ENCODE assay signal across 22 mouse cellular contexts in genomic region chr5:128920112-128920511, GRCm38 (mm10). TPM values are rescaled to one million over a fixed set of nuclear protein-coding genes. Genes with fewer than 3 reads are reported as not detected.
"Had no signal": no experiment of that assay in that cellular context is flagged by ENCODE, and none has a peak within 500 bp of the region (broad histone marks: within the 10 kb centered on the region; RNA-seq: fewer than 3 reads in every experiment).

No protein-coding gene starts in this region.

- H3K27me3 ChIP-seq: liver, embryonic 12.5 days; midbrain, embryonic 12.5 days; neural tube, embryonic 12.5 days had no signal

- H3K4me1 ChIP-seq: liver, embryonic 12.5 days had no signal

- H3K9ac ChIP-seq: liver, embryonic 12.5 days; liver, embryonic 14.5 days; lung, embryonic 14.5 days; midbrain, embryonic 12.5 days; neural tube, embryonic 12.5 days had no signal

- H3K27ac ChIP-seq: liver, embryonic 12.5 days; liver, embryonic 14.5 days; midbrain, embryonic 12.5 days; neural tube, embryonic 12.5 days had no signal

- H3K4me3 ChIP-seq: liver, embryonic 12.5 days; midbrain, embryonic 12.5 days; neural tube, embryonic 12.5 days had no signal

- ATAC-seq: liver, embryonic 12.5 days had no signal

- H3K4me2 ChIP-seq: liver, embryonic 12.5 days; lung, embryonic 14.5 days; midbrain, embryonic 12.5 days; neural tube, embryonic 12.5 days had no signal

- H3K9me3 ChIP-seq: neural tube, embryonic 12.5 days had no signal

- H3K36me3 ChIP-seq: liver, embryonic 12.5 days; midbrain, embryonic 12.5 days; neural tube, embryonic 12.5 days had no signal

- DNase-seq: lung, adult 18-20 months; lung, embryonic 14.5 days; lung, postnatal 10 days; lung, postnatal 4 days; retina, postnatal 1 day; right cerebral cortex, adult 18-20 months; right cerebral cortex, postnatal 25 days; right cerebral cortex, postnatal 4 days; spleen, adult 18-20 months; thymus, adult 18-20 months; thymus, postnatal 14 days; thymus, postnatal 36 days had no signal

RNA-seq across cellular contexts. Expression of gene Rimbp2, which starts 33.2 kb away (rescaled TPM):
- total RNA-seq: megakaryocyte, adult 5-6 weeks; megakaryocyte-erythroid progenitor cell, adult 5-6 weeks; monocyte, adult 5-6 weeks; neutrophil, adult 5-6 weeks had no signal
- polyA plus RNA-seq: liver, embryonic 12.5 days; liver, embryonic 16.5 days; lung, embryonic 14.5 days; thymus, postnatal 0 days had no signal
